Mouse (Mus musculus): ENCODE results near the gene Dnm3.

The Dnm3 gene

GRCm38 (mm10) chr1:162081693-162082372, 396.0 kb downstream of the Dnm3 start:
- intact Hi-C loops (cut with DNase I) = no loop called here

- intact Hi-C loops (cut with DNase I) = no loop called here
These were observed 397.8 kb downstream of the Dnm3 start for GRCm38 (mm10) chr1:162079989-162080388.

GRCm38 (mm10) chr1:162077454-162077853, 400.4 kb downstream of the Dnm3 start:
- intact Hi-C loops (cut with DNase I) = no loop called here

- intact Hi-C loops (cut with DNase I) = no loop called here
These were observed 401.2 kb downstream of the Dnm3 start for GRCm38 (mm10) chr1:162076581-162077001.

- intact Hi-C loops (cut with DNase I) = no loop called here
These were observed 402.0 kb downstream of the Dnm3 start for GRCm38 (mm10) chr1:162075831-162076230.

- intact Hi-C loops (cut with DNase I) = no loop called here
These were observed 402.4 kb downstream of the Dnm3 start for GRCm38 (mm10) chr1:162075416-162075815.

- intact Hi-C loops (cut with DNase I) = no loop called here
These were observed 403.0 kb downstream of the Dnm3 start for GRCm38 (mm10) chr1:162074626-162075410.

- intact Hi-C loops (cut with DNase I) = no loop called here
These were observed 404.8 kb downstream of the Dnm3 start for GRCm38 (mm10) chr1:162072917-162073578.

- intact Hi-C loops (cut with DNase I) = no loop called here
These were observed 424.2 kb downstream of the Dnm3 start for GRCm38 (mm10) chr1:162053608-162054007.

GRCm38 (mm10) chr1:162053186-162053585, 424.6 kb downstream of the Dnm3 start:
- intact Hi-C loops (cut with DNase I) = no loop called here

- intact Hi-C loops (cut with DNase I) = no loop called here
These were observed 425.1 kb downstream of the Dnm3 start for GRCm38 (mm10) chr1:162052755-162053154.

GRCm38 (mm10) chr1:162052138-162052537, 425.7 kb downstream of the Dnm3 start:
- intact Hi-C loops (cut with DNase I) = no loop called here

GRCm38 (mm10) chr1:162051710-162052109, 426.1 kb downstream of the Dnm3 start:
- intact Hi-C loops (cut with DNase I) = no loop called here

GRCm38 (mm10) chr1:162047673-162048072, 430.2 kb downstream of the Dnm3 start:
- intact Hi-C loops (cut with DNase I) = no loop called here

GRCm38 (mm10) chr1:162043788-162044717, 433.8 kb downstream of the Dnm3 start:
- intact Hi-C loops (cut with DNase I) = no loop called here

- intact Hi-C loops (cut with DNase I) = no loop called here
These were observed 434.6 kb downstream of the Dnm3 start for GRCm38 (mm10) chr1:162043216-162043615.

GRCm38 (mm10) chr1:162042384-162042783, 435.4 kb downstream of the Dnm3 start:
- intact Hi-C loops (cut with DNase I) = no loop called here

GRCm38 (mm10) chr1:162040490-162041274, 437.2 kb downstream of the Dnm3 start:
- intact Hi-C loops (cut with DNase I) = no loop called here

- intact Hi-C loops (cut with DNase I) = no loop called here
These were observed 438.0 kb downstream of the Dnm3 start for GRCm38 (mm10) chr1:162039808-162040207.

GRCm38 (mm10) chr1:162039011-162039595, 438.7 kb downstream of the Dnm3 start:
- intact Hi-C loops (cut with DNase I) = no loop called here
